Mouse (Mus musculus) neural tube, embryonic 10.5 days (tissue): ENCODE data around the gene Kctd17.

Experiments used
- DNase-seq: peaks from one replicate; pipeline ENCODE4 v3.0.0-alpha.2; 2017; ENCODE audit warnings: low spot score; ENCODE audit errors: extremely low spot score

Kctd17 gene

DNA sequence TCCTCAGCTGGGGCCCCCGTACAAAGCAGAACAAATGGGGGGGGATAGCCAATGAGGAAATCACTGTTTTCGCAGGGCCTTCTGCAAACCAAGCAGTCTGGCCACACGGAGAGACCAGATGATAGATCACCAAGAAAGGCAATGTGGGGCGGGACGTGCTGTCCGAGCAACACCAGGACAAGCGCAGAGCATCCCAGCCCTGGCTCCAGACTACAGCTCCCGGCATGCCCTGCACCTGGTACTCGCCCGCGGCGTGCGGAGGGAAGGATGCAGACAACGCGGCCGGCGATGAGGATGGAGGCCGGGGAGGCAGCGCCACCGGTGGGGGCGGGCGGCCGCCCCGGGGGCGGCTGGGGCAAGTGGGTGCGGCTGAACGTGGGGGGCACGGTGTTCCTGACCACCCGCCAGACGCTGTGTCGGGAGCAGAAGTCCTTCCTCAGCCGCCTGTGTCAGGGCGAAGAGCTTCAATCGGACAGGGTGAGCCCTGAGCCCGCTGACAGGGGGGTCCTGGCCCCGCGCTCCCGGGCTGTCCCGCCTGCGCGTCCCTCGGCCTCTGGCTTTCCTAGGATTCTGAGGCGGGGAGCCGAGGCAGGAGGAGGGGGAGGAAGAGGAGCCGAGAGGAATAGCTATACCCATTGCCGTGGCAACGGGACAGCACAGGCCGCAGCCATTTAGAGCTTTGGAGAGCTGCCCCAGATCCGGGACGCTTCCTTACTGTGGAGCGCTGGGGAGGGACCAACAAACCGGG, at the start of gene Kctd17:
Gene Kctd17 (plus strand): TSS at position 174 of the 748 bp plus-strand sequence.
- DNase-seq, result peak; percentile 86

DNA sequence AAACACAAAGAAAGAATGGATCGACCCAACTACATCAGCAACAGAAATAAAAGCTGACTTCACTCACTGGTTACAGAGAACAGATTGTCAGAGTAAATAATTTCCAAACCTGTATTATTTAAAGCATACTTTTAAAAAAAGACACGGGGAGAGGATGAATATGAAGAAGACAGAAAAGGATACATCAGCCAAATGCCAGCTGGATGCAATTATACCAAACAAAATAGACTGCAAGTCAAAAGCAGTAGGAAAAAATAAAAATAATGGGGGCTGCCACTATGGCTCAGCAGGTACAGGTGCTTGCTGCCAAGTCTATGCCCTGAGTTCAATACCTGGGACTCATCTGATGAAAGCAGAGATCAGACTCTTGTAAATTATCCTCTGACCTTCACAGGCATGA, 48.2 kb upstream of the Kctd17 start:
- no peak for DNase-seq

DNA sequence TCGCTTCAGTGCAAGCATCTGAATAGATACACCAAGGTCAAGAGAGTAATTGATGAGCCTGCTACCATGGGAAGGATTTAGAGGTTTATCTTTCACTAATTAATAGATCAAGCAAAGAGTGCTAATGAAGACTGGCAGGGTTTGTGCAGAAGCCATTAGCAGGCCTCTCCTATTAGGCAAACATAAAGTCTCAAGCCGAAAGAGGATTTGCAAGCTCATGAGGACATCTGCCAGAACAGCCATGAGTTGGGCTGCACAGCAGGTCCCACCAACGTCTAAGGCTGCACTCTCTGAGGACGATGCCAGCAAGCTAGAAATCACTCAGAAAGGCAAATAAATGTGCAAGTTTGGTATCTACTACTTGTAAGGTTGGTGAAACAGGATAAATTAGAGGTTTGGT, 47.6 kb upstream of the Kctd17 start:
- no peak for DNase-seq

DNA sequence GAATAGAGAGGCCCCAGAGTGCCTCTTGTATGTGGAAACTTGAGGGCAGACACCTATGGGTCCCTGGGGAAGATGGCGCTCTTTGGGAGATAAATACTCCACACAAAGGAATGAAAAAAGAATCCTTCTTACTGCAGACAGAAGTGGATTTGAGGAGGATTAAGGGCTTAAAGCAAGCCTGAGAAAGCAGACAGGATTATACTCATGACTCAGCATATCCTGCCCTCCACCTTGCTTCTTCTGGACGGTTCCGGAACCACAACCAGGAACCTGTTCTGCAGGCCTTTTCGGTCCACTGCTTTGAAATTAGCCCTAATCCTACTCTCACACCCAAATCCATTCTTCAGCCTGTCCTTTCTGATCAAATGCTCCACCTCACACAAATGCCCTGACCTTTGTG, 46.2 kb upstream of the Kctd17 start:
- DNase-seq, result no peak

DNA sequence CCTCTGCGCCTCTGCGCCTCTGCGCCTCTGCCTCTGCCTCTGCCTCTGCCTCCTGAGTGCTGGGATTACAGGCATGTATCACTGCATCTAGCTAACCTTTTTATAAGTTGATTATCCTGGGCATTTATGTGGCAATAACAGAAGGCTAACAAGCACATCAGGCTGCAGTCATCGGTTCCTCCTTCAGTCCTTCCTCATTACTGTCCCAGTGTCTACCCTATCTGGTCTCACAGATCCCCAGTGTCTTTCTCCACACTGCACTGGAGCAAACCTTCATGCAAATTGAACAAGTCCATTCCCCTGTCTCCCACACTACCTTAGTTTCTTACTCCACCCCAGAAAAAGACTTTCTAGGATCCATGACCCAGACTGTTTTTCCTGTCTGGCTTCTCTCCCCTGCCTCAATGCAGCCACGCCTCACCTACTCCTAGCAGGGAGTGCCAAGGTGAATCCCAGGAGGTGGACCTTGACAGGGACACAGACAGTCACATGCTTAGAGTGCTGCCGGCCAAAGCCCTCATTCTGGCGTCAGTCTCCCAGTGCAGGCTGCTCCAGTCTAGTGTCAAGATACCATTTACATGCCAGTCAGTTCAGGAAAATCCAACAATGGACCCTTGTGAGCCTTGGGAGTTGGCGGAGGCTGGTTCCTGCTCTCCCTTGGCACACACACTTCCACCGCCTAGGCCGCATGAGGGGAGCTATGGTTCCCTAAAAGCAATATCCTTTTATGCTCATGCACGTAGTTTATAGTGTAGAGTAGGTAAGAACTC, 44.7 kb upstream of the Kctd17 start:
- no peak for DNase-seq

DNA sequence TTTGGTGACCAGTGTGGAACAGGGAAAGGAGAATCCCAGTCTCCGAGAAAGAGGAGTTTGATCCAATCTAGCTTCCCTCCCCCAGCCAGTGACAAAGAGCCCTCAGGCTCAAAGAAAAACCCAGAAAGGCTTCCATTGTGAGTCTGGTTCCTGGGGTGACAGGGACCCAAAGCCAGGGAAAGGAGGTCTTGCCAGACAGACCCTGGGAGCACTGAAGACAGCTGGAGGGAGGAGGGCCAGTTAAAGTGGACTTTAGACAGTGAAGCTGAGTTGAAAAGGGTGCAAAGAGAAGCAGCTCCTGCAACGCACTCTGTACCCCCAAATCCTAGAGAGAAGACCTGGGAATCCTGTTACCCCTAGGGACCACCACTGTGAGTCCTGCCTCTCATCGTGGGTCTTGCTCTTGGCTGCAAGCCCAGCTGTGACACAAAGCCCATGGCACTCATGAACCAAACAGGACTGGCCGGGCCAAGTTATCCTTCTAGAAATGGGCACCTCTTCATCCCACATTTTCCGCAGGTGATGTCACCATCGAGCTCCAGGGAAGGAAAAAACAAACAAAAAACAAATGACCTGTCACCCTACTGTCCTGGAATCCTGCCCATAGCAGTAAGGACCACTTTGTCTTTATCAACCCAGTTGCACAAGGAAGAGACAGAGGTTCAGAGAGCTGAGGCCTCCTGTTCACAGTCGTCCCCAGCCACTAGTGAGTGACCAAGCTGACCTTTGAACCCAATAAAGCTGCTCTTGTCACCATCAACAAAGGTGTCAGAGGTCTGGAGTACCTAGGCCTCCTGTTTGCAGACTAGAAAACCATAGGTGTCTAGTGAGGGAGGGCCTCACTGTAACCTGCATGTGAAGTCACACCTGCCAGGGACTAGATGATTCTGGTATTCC, 43.9 kb upstream of the Kctd17 start:
- no peak for DNase-seq

DNA sequence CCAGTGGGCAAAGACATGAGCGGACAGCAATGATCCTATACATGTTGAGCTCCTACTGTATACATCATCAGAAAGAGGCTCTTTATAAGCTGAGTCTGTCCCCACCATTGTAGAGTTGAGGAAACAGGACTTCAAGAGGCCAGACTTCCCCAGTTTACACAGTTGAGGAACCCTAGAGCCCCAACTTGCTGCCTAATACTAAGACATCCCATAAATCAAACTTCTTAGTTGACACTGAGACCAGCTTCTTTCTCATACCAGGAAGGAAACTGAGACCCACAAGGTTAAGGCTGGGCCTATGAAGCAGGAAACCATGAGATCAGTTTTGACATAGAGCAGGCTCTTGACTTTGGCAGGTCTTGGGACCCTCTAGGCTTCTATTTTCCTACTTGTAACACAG, 42.8 kb upstream of the Kctd17 start:
- DNase-seq, result no peak

DNA sequence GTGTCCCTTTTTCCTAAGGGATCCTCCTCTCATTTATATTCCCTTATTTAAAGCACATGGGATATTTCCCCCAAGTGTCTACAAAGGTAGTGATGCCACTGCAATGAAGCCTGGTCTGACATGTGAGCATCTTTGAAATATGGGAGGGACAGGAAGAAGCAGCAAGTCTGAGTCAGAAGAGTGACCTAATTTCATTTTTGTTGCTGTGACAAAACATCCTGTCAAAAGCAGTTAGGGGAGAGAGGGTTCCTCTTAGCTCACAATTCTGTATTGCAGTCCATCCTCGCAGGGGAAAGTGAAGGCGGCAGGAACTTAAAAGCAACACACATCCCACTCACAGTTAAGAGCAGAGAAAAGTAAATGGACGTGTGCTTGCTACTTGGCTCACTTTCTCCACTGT, 37.5 kb upstream of the Kctd17 start:
- DNase-seq, result no peak

DNA sequence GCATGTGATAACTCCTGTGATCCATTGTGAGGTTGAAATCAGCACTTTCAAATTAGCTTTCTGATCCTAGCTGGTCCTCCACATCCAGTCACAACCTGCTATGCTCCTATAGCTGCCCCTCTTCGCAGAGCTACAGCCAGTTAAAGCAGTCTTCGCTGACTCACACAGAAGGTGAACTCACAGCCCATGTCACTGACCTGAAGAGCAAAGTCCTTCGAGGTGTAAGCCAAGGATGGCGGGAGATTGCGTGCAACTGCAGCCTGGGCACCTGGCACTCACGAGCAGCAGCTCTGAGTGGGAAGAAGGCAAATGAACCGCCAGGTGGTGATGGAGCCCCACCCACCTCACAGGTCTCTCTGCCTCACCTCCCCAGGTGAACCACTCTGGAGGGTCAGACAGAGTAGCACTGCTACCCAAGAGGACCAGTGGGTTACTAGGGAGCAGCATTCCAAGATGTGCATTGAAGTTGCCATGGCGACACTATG, 32.8 kb upstream of the Kctd17 start, which contains the start of gene Tex33:
Gene Tex33 (minus strand): TSS at position 435 of the 485 bp plus-strand sequence.
- DNase-seq, result no peak

DNA sequence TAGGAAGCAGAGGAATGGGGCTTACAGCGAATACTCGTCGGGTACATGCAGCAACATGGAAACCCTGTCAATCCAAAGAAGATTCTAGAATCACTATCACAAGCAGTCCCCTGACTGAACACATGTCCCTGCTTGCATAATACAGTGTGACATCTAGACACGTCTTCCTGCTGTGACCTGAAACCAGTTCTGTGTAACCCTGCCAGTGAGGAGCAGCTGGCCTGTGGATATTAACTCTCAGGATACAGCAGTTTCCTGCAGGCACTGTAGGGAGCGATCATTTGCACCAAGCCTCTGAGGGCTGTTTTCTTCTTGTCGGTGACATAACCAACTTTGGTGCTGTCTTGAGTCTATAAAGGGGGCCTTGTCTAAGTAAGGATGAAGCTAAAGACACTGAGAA, 27.0 kb upstream of the Kctd17 start:
- no peak for DNase-seq

DNA sequence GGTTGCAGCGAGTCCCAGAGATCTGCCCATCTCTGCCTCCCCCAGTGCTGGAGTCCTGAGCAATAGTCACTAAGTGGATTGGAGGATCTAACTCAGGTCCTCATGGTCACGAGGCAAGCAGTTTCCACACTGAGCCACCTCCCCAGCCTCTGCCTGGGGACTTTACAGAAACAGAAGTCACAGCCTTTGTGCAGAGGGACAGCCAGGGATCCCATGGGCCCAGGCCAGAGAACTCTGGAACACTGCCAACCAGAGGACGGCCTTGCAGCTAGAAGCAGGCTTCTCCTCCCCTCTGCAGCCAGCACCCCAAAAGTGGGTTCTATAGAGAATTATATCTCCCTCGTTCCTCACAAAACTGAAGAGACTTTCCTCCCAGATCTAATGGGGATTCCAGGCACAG, 26.4 kb upstream of the Kctd17 start:
- DNase-seq, result no peak

DNA sequence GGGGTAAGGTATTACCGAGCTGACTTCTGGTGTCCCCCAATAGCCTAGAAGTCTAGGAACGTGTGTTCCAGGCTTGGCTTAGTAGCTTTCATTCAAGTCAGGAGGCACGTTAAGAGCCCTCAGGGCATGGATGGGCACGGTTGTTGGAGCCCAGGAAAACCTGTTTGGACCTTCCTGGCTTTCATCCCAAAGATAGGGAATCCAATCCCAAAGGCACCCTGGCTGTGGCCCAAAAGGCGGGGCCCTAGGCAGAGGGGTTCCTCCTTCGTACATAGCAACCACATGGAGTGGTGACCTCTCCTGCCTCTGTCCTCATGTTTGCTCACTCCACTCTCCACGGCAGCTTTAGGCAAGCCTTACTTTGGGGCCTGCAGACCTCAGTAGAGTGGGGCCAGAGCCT, 25.9 kb upstream of the Kctd17 start:
- no peak for DNase-seq

DNA sequence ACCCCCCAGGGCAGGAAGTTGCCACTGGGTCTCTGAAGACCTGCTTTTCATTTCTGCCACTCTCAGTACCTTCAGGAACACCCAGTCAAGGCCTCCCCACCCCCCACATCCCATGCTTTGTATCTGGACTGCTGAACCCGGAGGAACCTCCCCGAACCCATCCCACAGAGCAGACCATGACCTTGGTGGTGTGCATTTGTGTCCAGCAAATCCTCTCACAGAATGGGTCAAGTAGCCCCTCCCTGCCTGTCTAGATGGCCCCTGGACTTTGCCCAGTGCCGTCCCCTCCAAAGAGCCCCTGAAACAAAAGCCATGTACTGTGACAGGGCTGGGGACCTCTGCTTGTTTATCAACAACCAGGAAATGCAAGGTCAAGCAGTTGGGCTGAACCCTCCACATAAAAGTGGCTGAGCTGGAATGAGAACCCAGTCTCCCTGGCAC, 25.0 kb upstream of the Kctd17 start:
- no peak for DNase-seq

DNA sequence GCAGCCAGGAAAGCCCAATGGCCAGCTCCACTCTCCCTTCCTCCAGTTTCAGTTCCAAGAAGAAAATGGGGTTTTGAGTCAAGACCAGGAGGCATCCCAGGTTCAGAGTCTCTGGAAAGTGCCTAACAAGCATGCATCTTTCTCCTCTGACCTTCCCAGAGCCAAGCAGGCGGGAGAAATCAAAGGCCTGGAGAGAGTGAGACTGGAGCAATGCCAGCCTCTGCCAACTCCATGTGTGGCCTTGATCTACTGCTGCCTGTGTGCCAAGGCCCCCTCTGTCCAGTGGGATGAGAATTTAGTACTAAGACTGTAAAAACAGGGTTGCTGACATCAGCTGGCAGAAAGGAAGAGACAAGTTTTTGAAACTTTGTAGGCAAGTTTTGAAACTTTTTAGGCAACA, 24.5 kb upstream of the Kctd17 start:
- DNase-seq, result no peak

DNA sequence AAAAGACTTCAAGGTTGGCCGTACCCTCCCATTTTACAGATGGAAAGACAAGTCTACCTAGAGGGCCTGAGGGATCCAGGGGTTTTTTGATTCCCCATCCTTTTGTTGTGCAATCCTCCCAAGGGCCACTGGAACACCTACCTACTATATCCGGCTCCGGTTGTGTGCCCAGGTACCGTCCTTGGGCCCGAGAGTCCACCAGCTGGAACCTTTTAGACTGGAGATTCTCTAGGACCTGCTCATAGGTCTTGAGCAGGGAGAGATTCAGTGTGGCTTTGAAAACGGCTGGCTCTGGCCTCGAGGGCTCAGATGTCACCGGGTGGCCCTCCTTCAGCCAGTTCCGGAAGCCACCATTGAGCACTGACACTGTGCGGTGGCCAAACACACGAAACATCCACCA, 23.3 kb upstream of the Kctd17 start:
- DNase-seq, result no peak

DNA sequence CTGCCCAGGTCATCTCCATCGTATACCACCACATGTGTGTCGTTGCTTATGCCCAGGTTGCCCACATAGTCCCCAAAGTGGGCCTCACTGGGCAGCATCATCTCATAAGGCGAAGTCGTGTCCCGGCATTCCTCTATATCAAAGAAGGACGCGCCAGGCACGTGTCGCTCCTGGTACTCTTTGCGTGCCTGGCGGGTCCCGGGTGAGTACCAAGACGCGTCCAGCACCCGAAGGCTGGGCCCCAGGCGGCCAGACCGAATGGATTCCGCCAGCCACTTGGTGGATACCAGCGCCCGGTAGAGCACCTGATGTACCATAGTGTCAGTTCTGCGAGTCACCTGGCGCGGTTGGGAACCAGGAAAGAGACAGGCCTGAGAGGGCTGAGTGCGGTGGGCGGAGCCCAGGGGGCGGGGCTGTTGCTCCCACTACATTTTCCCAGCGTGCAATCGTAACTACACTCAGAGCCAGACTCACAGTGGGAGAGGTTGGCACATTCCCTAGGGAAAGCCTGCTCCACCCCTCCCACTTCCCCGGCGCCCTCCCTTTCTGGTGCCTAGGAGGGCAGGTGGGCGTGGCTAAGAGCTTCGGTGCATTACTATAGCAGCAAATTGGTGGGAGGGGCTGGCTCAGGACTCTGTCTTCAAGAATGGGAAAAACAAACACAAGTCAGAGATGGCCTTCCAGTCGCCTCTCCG, 22.7 kb upstream of the Kctd17 start, which contains the start of gene Tst:
Gene Tst (minus strand): TSS at position 391 of the 695 bp plus-strand sequence.
- peak; percentile 71 for DNase-seq

DNA sequence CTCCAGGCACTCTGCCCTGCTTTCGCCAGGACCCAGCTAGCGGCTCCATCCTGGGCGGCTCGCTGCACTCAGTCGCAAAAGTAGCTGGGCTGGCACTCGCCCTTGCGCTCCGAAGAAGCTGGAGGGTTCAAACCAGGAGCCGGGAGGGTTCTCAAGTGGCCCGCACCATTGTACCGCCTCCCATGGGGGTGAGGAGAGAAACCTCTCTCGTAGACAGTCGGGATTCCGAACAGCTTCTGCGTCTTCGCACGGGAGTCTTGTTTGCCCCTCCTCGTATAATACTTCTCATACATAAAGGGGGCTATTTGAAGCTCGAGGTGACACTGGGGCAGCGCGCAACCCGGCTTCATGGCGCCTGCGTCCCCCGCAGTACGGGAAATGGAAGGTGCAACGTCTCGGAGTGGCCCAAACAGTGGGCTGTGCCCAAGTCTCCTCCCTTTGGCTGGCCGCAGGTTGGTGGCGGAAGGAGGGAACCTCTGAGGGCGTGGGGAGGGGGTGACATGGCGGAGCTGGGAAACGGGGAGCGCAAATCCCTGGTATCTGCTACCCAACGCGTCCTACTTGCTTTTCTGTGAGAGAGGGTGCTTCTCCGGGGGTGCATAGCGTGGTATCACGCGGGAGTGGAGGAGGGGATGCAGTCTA, 21.9 kb upstream of the Kctd17 start, which contains the start of gene Mpst:
Gene Mpst (plus strand): TSS at position 124 of the 642 bp plus-strand sequence.
- peak; percentile 92 for DNase-seq

DNA sequence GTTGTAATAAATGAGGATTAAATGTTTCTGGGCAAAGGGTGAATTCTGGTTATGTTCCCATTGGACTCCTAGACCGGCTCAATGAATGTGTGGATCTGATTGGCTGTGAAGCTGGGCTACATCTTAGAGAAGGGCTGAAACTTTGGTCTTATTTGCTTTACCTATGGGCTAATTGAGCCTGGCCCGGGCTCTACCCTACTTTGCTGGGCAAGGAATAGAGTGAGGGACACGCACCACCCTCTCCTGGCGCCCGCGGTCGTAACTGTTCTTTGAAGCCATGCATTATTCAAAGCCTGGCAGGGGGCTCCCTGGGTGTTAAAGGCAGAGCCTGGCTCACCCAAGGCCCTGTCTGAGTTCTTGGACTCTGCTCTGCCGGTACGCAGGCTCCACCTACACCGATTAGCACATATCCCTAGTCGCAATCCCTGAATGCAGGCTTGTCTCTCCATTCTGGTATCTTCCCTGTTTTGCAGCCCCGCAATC, 18.8 kb upstream of the Kctd17 start:
- DNase-seq, result no peak

DNA sequence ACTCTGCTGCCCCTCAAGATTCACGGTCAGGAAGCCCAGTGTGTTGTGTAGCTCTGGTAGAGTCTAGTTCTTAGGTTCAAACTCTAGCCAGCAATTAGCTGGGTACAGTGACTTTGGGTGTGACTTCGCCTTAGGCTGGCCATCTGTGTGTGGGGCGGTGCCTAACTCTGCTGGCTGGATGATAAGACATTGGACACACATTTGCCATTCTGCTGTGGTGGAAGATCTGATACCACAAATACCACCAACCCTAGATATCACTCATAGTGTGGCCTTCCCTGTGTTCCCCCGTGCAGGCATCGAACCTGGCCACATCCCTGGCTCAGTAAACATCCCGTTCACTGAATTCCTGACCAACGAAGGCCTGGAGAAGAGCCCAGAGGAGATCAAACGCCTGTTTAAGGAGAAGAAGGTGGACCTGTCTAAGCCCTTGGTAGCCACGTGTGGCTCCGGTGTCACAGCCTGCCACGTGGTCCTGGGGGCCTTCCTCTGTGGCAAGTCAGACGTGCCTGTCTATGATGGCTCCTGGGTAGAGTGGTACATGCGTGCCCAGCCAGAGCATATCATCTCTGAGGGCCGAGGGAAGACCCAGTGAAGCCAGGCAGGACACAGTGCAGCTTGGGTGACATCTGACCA, 15.2 kb upstream of the Kctd17 start:
- no peak for DNase-seq

DNA sequence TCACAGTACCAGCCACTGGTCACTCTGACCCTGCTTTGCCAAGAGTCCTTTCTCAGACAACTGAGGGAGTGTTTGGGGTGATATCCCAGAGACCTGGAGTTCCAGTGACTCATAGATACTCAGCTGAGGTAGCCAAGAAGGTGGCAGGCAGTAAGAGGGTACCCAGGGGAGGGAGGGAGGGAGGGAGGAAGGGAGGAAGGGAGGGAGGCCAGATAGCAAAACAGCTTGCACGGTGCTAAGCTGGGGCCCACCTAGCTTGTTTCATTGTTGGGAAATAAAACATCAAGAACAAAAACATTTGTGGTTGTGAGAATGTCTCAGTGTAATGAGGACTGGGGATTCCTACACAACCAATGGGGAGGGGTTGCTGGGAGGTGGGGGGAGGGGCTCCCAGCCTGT, 14.6 kb upstream of the Kctd17 start:
- no peak for DNase-seq
